Mouse (Mus musculus) adipocyte (in vitro differentiated cells): ENCODE measurements around the gene Smn1.
A peak's percentile ranks its signal among the peaks of the same experiment; 100 is the strongest.
"Not testable (repeated sequence)": the region's sequence is repeated elsewhere in the genome, so short reads cannot be mapped to it uniquely, and the experiment has no call there.

ENCODE experiments used
- DNase-seq: peaks from one replicate; pipeline ENCODE4 v3.0.0-alpha.2; 2016; ENCODE audit warnings: low spot score

The Smn1 gene

GRCm38 (mm10) chr13:100124423-100125257, at the start of gene Smn1:
Gene Smn1 (plus strand): TSS chr13:100124852.
- peak; percentile 92 for DNase-seq

GRCm38 (mm10) chr13:100098808-100099207, 25.8 kb upstream of the Smn1 start:
- no peak for DNase-seq

- no peak for DNase-seq
Measured at GRCm38 (mm10) chr13:100103052-100103658, 21.5 kb upstream of the Smn1 start.

GRCm38 (mm10) chr13:100103748-100104254, 20.9 kb upstream of the Smn1 start, which contains the start of gene Bdp1:
Gene Bdp1 (minus strand): TSS chr13:100104070.
- DNase-seq: peak; percentile 90

- peak; percentile 62 for DNase-seq
Measured at GRCm38 (mm10) chr13:100107652-100108472, 16.8 kb upstream of the Smn1 start, which contains the start of gene Serf1. Gene Serf1 (plus strand): TSS chr13:100108012.

GRCm38 (mm10) chr13:100112218-100112972, 12.3 kb upstream of the Smn1 start:
- peak; percentile 50 for DNase-seq

- DNase-seq: no peak
Measured at GRCm38 (mm10) chr13:100123970-100124369, 682 bp upstream of the Smn1 start.

- DNase-seq: no peak
Measured at GRCm38 (mm10) chr13:100125258-100125643, 599 bp downstream of the Smn1 start.

- DNase-seq: no peak
Measured at GRCm38 (mm10) chr13:100141646-100142314, 17.1 kb downstream of the Smn1 start.

GRCm38 (mm10) chr13:100152659-100153058, 28.0 kb downstream of the Smn1 start:
- DNase-seq: peak; percentile 5

- no peak for DNase-seq
Measured at GRCm38 (mm10) chr13:100156624-100157023, 32.0 kb downstream of the Smn1 start.

GRCm38 (mm10) chr13:100161171-100161870, 36.7 kb downstream of the Smn1 start:
- DNase-seq: not testable (repeated sequence)

- not testable (repeated sequence) for DNase-seq
Measured at GRCm38 (mm10) chr13:100162467-100162866, 37.8 kb downstream of the Smn1 start.

GRCm38 (mm10) chr13:100166378-100166777, 41.7 kb downstream of the Smn1 start:
- DNase-seq: not testable (repeated sequence)

- not testable (repeated sequence) for DNase-seq
Measured at GRCm38 (mm10) chr13:100174360-100174759, 49.7 kb downstream of the Smn1 start.

GRCm38 (mm10) chr13:100183111-100183510, 58.5 kb downstream of the Smn1 start:
- peak; percentile 12 for DNase-seq
